Mouse (Mus musculus): ENCODE measurements around the gene Lce1a1.

- TF ChIP-seq EP300 (IDR thresholded peaks at IDR 0.05) (no peak), CTCF (IDR thresholded peaks at IDR 0.05) (no peak)
Measured at GRCm38 (mm10) chr3:92609804-92610203, 38.3 kb downstream of the Lce1a1 start.
